Mouse (Mus musculus) G1E (cell line): ENCODE data around the gene Anxa8.

Experiments
- CTCF ChIP-seq: IDR thresholded peaks from 2 replicates; pipeline ENCODE4 v1.5.1; 2012; ENCODE audit warnings: low read depth, low read length, inconsistent platforms, mixed read lengths
- GATA1 ChIP-seq: IDR thresholded peaks from 2 replicates; pipeline ENCODE4 v1.6.1; 2012; ENCODE audit warnings: borderline replicate concordance, low read length, inconsistent platforms, mixed read lengths
- POLR2AphosphoS5 ChIP-seq: IDR thresholded peaks from 2 replicates; pipeline ENCODE4 v1.6.1; 2012; ENCODE audit warnings: low read depth, low read length, inconsistent platforms; ENCODE audit not compliant: insufficient replicate concordance

DNA sequence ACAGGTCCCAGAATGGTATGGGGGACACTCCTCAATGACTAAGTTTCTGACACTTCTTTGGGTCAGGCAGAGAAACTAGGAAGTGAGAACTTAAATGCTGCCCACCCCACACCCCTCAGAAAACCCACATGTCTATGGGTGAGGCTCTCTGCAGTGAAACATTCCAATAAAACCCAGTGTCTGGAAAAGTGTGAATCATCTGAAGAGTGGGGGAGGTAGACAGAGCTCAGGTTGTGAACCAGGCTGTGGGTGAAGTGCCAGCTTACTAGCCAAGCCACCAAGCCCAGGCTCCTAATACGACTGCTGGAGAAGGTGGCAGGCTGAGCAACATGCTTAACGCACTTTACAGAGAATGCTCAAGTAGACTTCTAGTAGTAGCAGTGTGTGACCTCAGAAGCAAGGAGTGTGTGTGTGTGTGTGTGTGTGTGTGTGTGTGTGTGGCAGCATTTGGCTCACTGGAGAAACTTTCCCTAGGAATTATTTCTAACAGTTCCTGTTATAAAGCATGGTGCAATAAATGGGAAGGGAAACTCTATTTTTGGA lies 2.1 kb downstream of the Anxa8 start:
- TF ChIP-seq GATA1 (no peak), CTCF (no peak), POLR2AphosphoS5 (no peak)
